Mouse (Mus musculus) WW6 (cell line): ENCODE results near the gene Gm20388.

ENCODE experiments used
- DNase-seq: peaks from one replicate; pipeline ENCODE4 v3.0.0-alpha.2; 2013; ENCODE audit warnings: low read depth, low spot score

Gene Gm20388

GRCm38 (mm10) chr8:121551065-121551985 lies 1640.7 kb downstream of the Gm20388 start:
- no peak for DNase-seq

DNA sequence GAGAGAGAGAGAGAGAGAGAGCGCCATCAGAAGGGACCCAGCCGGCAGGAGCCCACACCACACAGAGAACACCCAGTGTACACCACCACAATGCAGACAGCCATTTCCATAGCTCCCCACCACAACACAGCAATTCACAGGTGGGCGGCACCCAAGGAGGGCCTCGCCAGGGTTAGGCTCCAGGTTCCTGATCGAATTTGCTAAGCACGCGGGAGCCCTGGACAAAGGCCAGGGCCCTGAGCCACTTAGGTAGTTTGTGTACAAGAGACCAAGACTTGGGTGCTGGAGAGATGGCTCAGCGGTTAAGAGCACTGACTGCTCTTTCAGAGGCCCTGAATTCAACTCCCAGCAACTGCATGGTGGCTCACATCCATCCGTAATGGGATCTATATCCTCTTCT lies 1641.9 kb downstream of the Gm20388 start:
- no peak for DNase-seq

- DNase-seq = no peak
These were observed 1643.3 kb downstream of the Gm20388 start for GRCm38 (mm10) chr8:121553831-121554475.

- DNase-seq = no peak
These were observed 1647.1 kb downstream of the Gm20388 start for GRCm38 (mm10) chr8:121557746-121558145.

DNA sequence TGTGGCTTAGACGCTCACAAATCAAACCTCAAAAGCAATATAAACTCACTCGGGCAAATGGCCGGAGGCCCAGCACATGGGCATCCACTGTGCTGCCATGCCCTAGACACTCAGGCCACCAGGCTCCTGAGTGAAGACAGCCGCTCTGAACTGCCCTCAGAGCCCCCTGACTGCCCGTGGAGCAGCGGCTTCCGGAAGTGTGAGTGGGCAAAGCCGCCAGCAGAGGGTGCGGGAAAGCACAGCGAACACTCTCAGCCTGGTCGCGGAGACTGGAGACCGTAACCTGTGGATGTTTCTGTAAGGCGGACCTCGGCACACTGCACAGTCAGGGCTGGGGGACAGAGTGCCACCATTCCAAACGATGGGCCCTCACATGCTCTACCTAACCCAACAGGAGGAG lies 1647.9 kb downstream of the Gm20388 start:
- DNase-seq = no peak

DNA sequence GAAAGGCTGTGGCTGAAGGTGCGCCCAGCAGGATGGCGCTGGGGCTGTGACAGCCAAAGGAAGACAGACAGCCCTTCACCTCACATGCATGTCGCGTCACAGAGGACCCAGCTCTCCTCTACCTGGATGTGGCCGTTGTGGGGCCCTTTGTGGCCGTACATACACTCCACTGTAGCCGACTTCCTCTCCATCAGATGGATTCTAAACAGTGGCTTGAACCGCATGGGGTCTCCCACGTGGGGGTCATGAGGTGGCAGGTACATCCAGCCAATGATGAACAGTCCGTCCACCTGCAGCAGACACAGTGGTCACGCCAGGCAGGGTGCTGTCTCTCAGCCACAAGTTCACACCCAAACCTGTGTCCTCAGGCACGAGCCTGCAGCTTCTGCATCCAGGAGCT lies 1649.2 kb downstream of the Gm20388 start:
- no peak for DNase-seq

DNA sequence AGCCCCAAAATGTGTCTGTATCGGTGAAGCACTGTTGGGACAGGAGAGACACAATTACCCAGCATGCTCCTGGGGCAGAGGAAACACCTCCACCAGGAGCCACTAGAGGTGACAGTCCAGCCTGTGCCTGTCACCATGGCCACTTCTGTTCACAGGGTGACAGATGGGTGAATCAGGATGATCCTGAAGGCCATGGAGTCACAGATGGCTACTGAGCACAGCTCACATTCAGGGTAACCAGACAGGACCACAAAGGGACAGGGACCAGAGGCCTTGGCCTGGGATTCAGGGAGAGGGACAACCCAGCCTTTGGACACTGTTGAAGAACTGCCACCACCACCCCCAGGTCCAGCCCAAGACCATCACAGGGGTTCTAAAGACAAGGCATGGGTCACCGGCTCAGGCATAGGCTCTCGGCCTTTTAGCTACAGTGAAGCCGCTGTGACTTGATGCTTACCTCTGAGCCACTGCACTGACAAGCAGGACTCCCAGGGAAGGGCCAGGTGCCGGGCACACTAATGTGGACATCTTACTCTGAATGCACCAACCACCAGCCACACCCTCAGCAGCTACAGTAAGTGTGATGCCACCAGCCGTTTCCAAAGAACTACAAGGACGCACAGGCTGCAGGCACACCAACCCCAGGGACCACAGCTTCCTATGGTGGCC lies 1649.9 kb downstream of the Gm20388 start:
- no peak for DNase-seq

GRCm38 (mm10) chr8:121561636-121562345 lies 1651.2 kb downstream of the Gm20388 start:
- DNase-seq = no peak

DNA sequence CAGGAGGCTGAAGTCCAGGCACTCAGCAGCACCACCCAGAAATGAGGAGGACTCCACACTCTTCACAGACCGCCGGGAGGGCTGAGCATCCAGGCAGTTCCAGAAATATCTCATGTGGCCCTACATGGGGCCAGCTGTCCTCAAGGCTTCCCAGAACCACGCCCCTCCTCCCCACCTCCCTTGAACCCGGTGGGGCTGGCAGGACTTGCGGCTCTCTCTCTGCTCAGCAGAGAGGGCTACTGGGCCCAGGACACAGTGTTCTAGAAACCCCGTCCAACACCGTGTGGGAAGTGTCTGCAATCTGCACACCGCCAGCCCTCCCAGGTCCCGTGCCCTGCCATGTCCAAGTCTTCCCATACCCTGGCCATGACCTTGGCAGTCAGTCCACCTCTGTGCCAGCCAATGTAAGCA lies 1652.3 kb downstream of the Gm20388 start:
- DNase-seq = no peak

DNA sequence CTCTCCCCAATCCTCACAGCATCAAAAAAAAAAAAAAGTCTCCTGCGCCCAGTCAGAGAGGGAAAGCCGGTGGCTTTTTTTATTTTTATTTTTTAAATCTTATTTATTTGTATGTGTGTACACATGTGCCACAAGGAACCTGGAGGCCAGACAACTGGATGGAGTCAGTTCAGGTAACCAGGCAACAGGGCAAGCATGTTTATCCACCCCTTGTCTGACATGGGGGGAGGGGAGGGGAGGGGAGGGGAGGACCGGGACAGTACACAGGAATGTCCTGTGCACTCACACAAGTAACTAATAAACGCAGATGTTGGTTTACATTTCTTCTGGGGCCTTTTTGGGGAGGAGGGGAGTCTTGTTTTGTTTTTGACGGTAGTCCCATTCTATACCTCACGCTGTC lies 1653.1 kb downstream of the Gm20388 start:
- DNase-seq = no peak

DNA sequence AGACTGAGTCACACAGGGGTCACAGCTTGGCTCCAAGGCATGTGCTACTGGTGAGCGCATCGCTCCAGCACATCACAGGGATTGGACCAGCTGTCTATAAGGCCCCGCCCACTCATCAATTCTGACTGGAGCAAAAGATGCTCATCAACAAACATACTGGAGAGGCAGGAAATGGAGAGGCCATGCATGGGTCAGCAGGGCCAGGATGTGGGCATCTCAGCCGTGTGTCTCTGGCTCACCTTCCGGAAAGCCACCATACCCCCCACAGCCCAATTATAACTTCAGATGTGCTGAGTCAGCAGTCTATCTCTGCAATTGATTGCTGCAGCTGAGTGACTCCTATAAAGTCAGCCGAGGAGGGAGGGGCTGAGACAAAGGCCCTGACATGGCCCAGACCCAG lies 1657.7 kb downstream of the Gm20388 start:
- DNase-seq = no peak

GRCm38 (mm10) chr8:121570335-121570734 lies 1659.7 kb downstream of the Gm20388 start:
- DNase-seq = no peak

DNA sequence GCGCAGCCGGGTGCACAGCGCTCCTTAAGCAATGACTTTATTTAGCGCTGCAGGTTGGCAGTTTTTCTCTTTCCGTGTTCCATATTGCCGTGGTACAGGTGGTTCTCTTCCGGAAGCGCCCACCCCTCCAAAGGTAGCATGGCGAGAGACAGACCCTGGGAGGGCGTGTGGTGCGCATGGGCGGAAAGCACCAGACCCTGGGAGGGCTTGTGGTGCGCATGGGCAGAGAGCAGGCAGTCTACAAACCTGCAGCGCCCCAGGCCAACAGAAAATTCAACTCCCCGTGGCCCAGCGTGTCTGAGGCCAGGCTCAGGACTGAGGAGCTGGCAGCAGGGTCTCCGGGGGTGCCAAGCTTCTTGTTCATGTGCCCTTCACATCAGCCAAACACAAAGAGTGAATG lies 1660.2 kb downstream of the Gm20388 start:
- DNase-seq = no peak

DNA sequence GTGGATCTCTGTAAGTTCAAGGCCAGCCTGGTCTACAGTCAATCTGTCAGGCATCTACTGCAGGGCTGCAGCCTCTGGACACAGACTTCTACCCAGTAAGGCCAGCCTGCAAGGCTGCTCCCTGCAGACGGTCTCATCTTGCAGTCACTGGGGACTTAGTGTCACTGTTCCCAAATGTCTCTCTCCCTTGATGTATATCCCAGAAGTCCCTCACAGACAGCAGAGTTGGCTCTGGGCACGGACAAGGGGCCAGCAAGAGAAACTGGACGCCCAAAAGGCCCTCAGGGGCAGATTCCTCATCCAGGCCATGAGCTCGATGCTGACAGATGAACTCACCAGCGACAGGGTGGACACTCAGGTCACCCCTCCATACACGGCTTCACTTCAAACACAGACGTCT lies 1661.5 kb downstream of the Gm20388 start:
- no peak for DNase-seq

GRCm38 (mm10) chr8:121573275-121573674 lies 1662.6 kb downstream of the Gm20388 start:
- DNase-seq = no peak

DNA sequence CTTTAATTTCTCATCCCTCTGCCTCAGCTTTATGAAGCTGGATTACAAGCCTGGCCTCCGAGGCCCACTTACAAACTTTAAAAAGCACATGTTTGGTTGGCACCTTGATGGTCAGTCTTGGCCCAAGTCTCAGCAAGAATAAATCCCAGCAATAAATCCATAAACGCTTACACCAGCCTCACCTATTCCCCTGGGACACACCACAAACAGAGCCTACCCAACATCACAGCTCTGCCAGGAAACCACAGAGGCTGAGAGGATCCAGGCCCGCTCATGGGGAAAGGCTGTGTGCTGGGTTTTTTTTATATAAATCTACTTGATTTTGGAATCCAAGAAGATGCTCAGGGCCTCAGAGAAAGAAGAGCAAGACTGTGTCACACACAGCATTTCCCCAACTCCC lies 1665.0 kb downstream of the Gm20388 start:
- no peak for DNase-seq

DNA sequence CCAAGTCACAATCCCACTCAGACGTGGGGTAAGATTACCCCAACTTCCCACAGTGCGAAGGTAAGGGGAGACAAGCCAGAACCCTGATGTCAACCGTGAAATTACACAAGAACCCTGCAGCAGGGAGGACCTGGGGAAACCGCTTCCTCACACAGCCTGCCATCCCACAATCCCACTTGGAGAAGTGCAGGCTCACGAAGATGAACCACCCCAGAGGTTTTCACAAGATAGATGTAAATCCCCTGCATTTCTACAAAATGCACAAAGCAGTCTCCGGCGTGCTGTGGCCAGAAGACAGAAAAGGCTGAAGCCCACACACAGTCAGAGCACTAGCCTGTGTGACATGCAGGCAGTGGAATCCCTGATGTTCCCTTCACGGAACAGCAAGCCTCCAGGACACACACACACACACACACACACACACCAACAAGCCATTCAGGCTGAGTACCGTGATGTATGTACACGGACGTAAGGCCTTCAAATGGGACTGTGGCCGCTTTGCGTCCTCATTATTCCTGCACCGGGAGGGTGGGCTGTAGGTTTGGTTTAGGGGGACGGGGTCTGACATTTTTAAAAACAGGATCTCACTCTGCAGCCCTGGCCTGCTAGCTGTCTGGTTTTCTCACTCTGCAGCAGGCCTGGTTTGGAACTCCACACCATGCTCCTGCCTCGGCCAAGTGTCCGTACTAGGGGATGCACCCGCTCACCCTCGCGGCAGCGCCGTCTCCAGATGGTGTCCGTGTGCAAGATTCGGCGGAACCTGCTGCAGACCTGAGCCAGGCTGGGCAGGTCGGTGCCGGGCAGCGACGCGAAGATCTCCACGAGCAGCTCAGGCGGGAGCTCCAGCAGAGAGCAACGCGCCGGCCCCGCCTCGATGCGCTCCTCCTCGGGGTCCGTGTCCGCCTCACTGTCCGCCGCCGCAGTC lies 1667.4 kb downstream of the Gm20388 start:
- DNase-seq = no peak

- peak; percentile 96 for DNase-seq
These were observed 1668.2 kb downstream of the Gm20388 start, which contains the start of gene Fbxo31 for GRCm38 (mm10) chr8:121578676-121579451. Gene Fbxo31 (minus strand): TSS chr8:121578806.

- no peak for DNase-seq
These were observed 1669.8 kb downstream of the Gm20388 start for GRCm38 (mm10) chr8:121580465-121580864.

DNA sequence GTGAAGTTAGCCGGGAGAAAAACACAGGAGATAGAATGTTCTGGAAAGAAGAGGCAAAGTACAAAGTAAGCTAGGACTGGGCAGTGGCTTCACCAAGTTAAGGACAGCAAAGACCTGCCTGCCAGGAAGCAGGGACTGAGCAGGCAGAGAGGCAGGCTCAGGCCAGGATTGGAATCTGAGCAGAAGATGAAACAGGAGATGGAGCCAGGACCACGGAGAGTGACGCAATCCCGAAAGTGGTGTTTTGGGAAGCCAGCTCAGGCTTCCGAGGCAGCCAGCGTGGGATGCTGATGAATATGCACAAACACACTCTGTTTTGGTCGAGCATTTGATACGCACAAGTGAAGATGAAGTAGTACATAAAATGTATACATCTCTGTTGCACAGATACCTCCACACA lies 1673.0 kb downstream of the Gm20388 start:
- no peak for DNase-seq
